Mouse (Mus musculus) hindbrain, postnatal 0 days (tissue): ENCODE measurements around the gene Raph1. TPM values are rescaled to one million over a fixed set of nuclear protein-coding genes. Genes with fewer than 3 reads are reported as not detected.

ENCODE experiments used
- ATAC-seq: fragments of 200-750 bp; cut with Nextera tagmentation; 2 replicates; pipeline ENCODE4 v1.8.0; 2017; ENCODE audit warnings: mild to moderate bottlenecking, moderate TSS enrichment, moderate library complexity
- DNase-seq: peaks from one replicate; pipeline ENCODE4 v3.0.0-alpha.2; 2015; ENCODE audit warnings: low spot score
- H3K27ac ChIP-seq: fragments of 300-500 bp; sonication (generic); 2 replicates; pipeline ENCODE4 v1.5.1; 2014; ENCODE audit warnings: mild to moderate bottlenecking
- H3K27me3 ChIP-seq: fragments of 300-500 bp; sonication (generic); 2 replicates; pipeline ENCODE4 v1.6.1; 2014; ENCODE audit warnings: low read length, mixed read lengths; ENCODE audit not compliant: insufficient read depth
- H3K36me3 ChIP-seq: fragments of 300-500 bp; sonication (generic); 2 replicates; pipeline ENCODE4 v1.6.1; 2014; ENCODE audit warnings: low read length, mixed read lengths; ENCODE audit not compliant: insufficient read depth
- H3K4me1 ChIP-seq: fragments of 300-500 bp; sonication (generic); 2 replicates; pipeline ENCODE4 v1.6.1; 2014; ENCODE audit warnings: antibody characterized with exemption, low read length, mixed read lengths; ENCODE audit not compliant: insufficient read depth
- H3K4me2 ChIP-seq: fragments of 300-500 bp; sonication (generic); 2 replicates; pipeline ENCODE4 v1.6.1; 2014; ENCODE audit warnings: low read depth, mild to moderate bottlenecking, low read length, moderate library complexity, mixed read lengths
- H3K4me3 ChIP-seq: fragments of 300-500 bp; sonication (generic); 2 replicates; pipeline ENCODE4 v1.5.1; 2014; ENCODE audit warnings: low read length
- H3K9ac ChIP-seq: fragments of 300-500 bp; sonication (generic); replicated peaks from 2 replicates; pipeline ENCODE4 v1.6.1; 2014; ENCODE audit warnings: mild to moderate bottlenecking, low read length, moderate library complexity, mixed read lengths
- H3K9me3 ChIP-seq: fragments of 300-500 bp; sonication (generic); 2 replicates; pipeline ENCODE4 v1.6.1; 2016; ENCODE audit warnings: low read length, mixed read lengths
- CTCF ChIP-seq: IDR thresholded peaks from 2 replicates; pipeline ENCODE4 v1.5.1; 2016; ENCODE audit warnings: antibody characterized with exemption, control low read depth, low read depth
- WGBS: fragments of 180-500 bp; shearing (Covaris S2); extraction: QIAGEN DNeasy Blood & Tissue Kit; methylation state at CpG from one replicate; pipeline ENCODE4 v1.1.7; 2014; 5-methylcytosine and 5-hydroxymethylcytosine counted together
- polyA plus RNA-seq: library from polyadenylated mRNA; unstranded; fragments of >200 nt; fragmentation: Nextera tagmentation; extraction: Ambion mirVana; gene quantifications from 2 replicates; pipeline ENCODE4 v1.2.1, GENCODE M21; 2015
- total RNA-seq: library from RNA; depleted of rRNA; stranded (reverse); fragments of >200 nt; gene quantifications from 2 replicates; pipeline ENCODE4 v1.2.3, GENCODE M21; 2014; rRNA removed

Raph1 gene
- total RNA-seq (30.2 and 31.0 TPM in 2 replicates), polyA plus RNA-seq (18.1 and 18.7 TPM in 2 replicates)

GRCm38 (mm10) chr1:60566631-60567311 lies at the start of gene Raph1:
Gene Raph1, minus strand, starts transcription at chr1:60567104.
- H3K36me3 ChIP-seq, result no peaks in the 10 kb centered on the region
- H3K4me3 ChIP-seq, result peak within 1 kb of the TSS; percentile 89
- H3K4me2 ChIP-seq, result peak within 1 kb of the TSS; percentile 83
- peak within 1 kb of the TSS; percentile 97 for H3K27ac ChIP-seq
- no peaks in the 10 kb centered on the region for H3K27me3 ChIP-seq
- ATAC-seq, result peak; percentile 97
- no peaks in the 10 kb centered on the region for H3K4me1 ChIP-seq
- H3K9me3 ChIP-seq, result no peaks in the 10 kb centered on the region
- DNase-seq, result peak; percentile 96
- WGBS, result 1% methylated on average over 35 of the region's 92 CpGs
- TF ChIP-seq CTCF, result no peak
- H3K9ac ChIP-seq, result peak within 1 kb of the TSS; percentile 96

- TF ChIP-seq CTCF, result no peak
- Histone ChIP-seq H3K27me3 (no peaks in the 10 kb centered on the region), H3K4me2 (no peak overlapping the region), H3K27ac (no peak overlapping the region), H3K36me3 (no peaks in the 10 kb centered on the region), H3K9me3 (no peaks in the 10 kb centered on the region), H3K4me3 (no peak overlapping the region), H3K4me1 (no peaks in the 10 kb centered on the region), H3K9ac (no peak overlapping the region)
- 75% methylated on average over 1 of the region's 1 CpGs for WGBS
- no peak for ATAC-seq
- DNase-seq, result no peak
These were observed 48.8 kb upstream of the Raph1 start for GRCm38 (mm10) chr1:60615703-60616102.

DNA sequence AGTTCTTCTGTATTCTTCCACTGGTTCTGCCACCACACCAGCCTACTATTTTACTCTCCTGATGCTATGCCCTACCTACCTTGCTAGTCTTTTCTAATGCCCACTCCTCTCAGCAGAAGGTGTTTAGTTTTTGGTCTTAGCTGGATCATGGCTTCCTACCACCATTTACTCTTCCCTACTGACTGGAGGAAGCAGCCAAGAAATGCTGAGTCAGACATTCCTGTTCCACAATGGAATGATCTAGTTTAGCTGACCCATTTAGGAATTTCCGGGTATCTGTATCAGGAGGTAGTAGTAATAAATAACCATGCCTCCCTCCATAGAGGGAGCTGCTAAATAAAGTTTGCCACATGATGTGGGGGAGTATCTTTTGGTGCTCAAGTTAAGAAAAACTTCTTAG lies 48.0 kb upstream of the Raph1 start:
- TF ChIP-seq CTCF, result no peak
- no peak overlapping the region for H3K27ac ChIP-seq
- ATAC-seq, result no peak
- H3K9me3 ChIP-seq, result no peaks in the 10 kb centered on the region
- no peak overlapping the region for H3K4me2 ChIP-seq
- H3K36me3 ChIP-seq, result no peaks in the 10 kb centered on the region
- no peak overlapping the region for H3K4me3 ChIP-seq
- H3K9ac ChIP-seq, result no peak overlapping the region
- no peaks in the 10 kb centered on the region for H3K27me3 ChIP-seq
- H3K4me1 ChIP-seq, result no peaks in the 10 kb centered on the region
- no peak for DNase-seq
- 86% methylated on average over 1 of the region's 1 CpGs for WGBS

GRCm38 (mm10) chr1:60611968-60612367 lies 45.1 kb upstream of the Raph1 start:
- 79% methylated on average over 3 of the region's 3 CpGs for WGBS
- ATAC-seq (no peak), DNase-seq (no peak)
- Histone ChIP-seq H3K9ac (no peak overlapping the region), H3K36me3 (no peaks in the 10 kb centered on the region), H3K4me3 (no peak overlapping the region), H3K27ac (no peak overlapping the region), H3K27me3 (no peaks in the 10 kb centered on the region), H3K4me2 (no peak overlapping the region), H3K4me1 (no peaks in the 10 kb centered on the region), H3K9me3 (no peaks in the 10 kb centered on the region)
- TF ChIP-seq CTCF, result no peak

DNA sequence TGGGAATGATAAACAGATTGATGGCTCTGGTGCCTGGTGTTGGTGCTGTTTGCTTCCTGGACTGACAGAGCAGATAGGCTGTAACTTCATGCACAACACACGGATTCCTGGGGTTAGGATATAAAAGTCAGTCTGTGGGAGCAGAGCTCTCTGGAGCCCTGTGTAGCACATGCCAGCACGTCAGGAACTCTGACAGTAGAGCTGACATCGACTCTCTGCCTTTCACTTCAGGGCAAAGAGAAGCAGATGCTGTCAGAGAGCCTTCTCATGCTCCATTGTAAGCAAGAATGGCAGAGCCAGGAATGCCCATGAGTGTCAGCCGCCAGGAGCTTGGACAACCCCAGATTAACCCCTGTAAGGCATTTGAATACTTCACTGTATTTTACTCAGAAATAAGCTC lies 43.7 kb upstream of the Raph1 start:
- no peaks in the 10 kb centered on the region for H3K9me3 ChIP-seq
- DNase-seq (no peak), ATAC-seq (no peak)
- H3K4me1 ChIP-seq, result no peaks in the 10 kb centered on the region
- TF ChIP-seq CTCF, result no peak
- WGBS, result 40% methylated on average over 4 of the region's 4 CpGs
- no peak overlapping the region for H3K4me3 ChIP-seq
- no peaks in the 10 kb centered on the region for H3K27me3 ChIP-seq
- H3K27ac ChIP-seq, result no peak overlapping the region
- no peak overlapping the region for H3K9ac ChIP-seq
- H3K36me3 ChIP-seq, result no peaks in the 10 kb centered on the region
- H3K4me2 ChIP-seq, result no peak overlapping the region

- Histone ChIP-seq H3K9me3 (no peaks in the 10 kb centered on the region), H3K9ac (no peak overlapping the region), H3K27me3 (no peaks in the 10 kb centered on the region), H3K4me1 (no peaks in the 10 kb centered on the region), H3K4me3 (no peak overlapping the region), H3K36me3 (no peaks in the 10 kb centered on the region), H3K4me2 (no peak overlapping the region), H3K27ac (no peak overlapping the region)
- DNase-seq, result no peak
- WGBS, result 93% methylated on average over 8 of the region's 8 CpGs
- TF ChIP-seq CTCF, result no peak
- no peak for ATAC-seq
These were observed 42.3 kb upstream of the Raph1 start for GRCm38 (mm10) chr1:60609011-60609775.

DNA sequence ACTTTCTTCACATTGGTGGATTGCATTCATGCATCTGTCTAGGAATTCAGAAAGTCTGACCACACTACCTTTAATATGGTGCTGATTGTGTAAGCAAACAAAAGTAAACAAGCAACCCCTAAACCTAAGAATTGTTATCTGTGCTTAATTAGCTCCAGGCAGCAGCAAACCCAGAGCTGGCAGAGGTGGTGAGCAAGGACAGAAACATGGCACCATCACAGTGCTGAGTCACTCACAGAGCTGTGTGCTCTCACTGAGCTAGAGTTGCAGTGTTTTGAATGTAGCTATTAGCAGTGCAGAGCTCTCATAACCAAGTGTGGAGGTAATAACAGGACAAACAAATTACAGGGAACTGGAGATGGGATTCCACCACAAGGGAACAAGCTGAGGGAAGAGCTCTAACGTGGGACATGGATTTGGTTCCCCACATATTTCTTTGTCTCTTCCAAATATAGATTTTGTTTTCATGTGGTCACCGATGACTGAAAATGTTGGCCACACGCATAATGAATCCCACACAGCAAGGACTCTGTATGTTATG lies 37.6 kb upstream of the Raph1 start:
- H3K27me3 ChIP-seq, result no peaks in the 10 kb centered on the region
- H3K4me2 ChIP-seq, result no peak overlapping the region
- H3K36me3 ChIP-seq, result no peaks in the 10 kb centered on the region
- H3K9me3 ChIP-seq, result no peaks in the 10 kb centered on the region
- no peaks in the 10 kb centered on the region for H3K4me1 ChIP-seq
- DNase-seq (no peak), ATAC-seq (no peak)
- 91% methylated on average over 3 of the region's 3 CpGs for WGBS
- no peak overlapping the region for H3K27ac ChIP-seq
- no peak for TF ChIP-seq CTCF
- H3K9ac ChIP-seq, result no peak overlapping the region
- no peak overlapping the region for H3K4me3 ChIP-seq
